Mouse (Mus musculus): ENCODE measurements around the gene Smim11. TPM values are rescaled to one million over a fixed set of nuclear protein-coding genes. Genes with fewer than 3 reads are reported as not detected.

The Smim11 gene
- polyA plus RNA-seq, 1 experiment from 2014 or later = 122 TPM

DNA sequence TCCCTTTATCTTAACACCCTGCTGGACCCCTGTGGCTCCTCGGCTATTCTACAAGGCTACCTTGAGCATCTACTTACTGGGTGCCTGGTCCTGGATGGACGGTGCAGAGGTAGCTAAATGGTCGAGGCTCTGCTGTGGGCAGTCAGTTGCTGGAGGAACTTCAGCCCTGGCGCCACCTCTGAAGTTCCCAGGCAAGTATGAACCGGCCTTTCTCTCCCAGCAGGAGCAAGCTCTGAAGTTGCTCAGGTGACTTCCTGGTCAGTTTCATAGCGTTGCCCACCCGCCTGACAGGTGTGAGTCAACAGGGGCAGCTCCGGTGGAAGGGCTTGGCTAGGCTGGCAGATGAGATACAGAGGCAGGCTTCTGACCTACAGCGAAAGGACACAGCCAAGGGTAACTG, 58.1 kb downstream of the Smim11 start, which contains the start of gene Kcne1:
TSS of gene Kcne1 (minus strand) at position 240 of the 400 bp plus-strand sequence.
- Histone ChIP-seq H3K4me3 (ENCODE audit: low read depth, low read length) (no peak within 1 kb of the TSS), H3K27me3 (ENCODE audit: control insufficient read depth, insufficient read depth, low read length) (no peaks in the 10 kb centered on the region), H3K36me3 (ENCODE audit: control insufficient read depth, insufficient read depth, low read length) (no peaks in the 10 kb centered on the region), H3K4me2 (replicated peaks; ENCODE audit: low read depth) (no peak within 1 kb of the TSS), H3K27ac (replicated peaks) (no peak within 1 kb of the TSS), H3K9ac (ENCODE audit: low read length) (no peak within 1 kb of the TSS), H3K4me1 (replicated peaks; ENCODE audit: control insufficient read depth, insufficient read depth) (no peaks in the 10 kb centered on the region), H3K9me3 (ENCODE audit: control insufficient read depth, low read length) (no peaks in the 10 kb centered on the region)
- ATAC-seq (ENCODE audit: low FRiP score, low TSS enrichment) = peak; percentile 71
- no peak for TF ChIP-seq EP300 (optimal IDR thresholded peaks at IDR 0.05)
- no peak for TF ChIP-seq CTCF (IDR thresholded peaks at IDR 0.05; ENCODE audit: low read depth)
- DNase-seq (ENCODE audit: low spot score) = peak; percentile 34
- 47% methylated on average over 9 of the region's 9 CpGs for WGBS

DNA sequence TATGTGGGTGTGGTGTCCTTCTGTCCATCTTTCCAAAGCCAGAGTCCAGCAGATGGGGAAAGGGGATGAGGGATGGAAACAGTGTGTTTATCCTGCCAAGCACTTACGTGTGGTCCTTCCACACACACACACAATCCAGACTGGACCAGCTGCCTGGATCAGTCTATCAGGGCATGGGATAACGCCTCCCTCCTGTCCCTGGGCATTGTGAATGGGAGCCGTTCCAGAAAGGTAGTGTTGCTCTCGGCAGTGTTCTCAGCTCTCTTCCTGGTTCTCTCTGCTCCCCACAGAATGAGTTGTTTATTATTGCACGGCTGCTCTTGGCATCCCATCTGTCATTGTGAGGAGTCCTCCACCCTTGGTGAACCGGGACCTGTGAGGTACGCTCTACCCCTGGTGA, 59.6 kb downstream of the Smim11 start:
- TF ChIP-seq CTCF (IDR thresholded peaks at IDR 0.05; ENCODE audit: low read depth) (no peak), EP300 (optimal IDR thresholded peaks at IDR 0.05) (no peak)
- Histone ChIP-seq H3K36me3 (ENCODE audit: control insufficient read depth, insufficient read depth, low read length) (no peaks in the 10 kb centered on the region), H3K27me3 (ENCODE audit: control insufficient read depth, insufficient read depth, low read length) (no peaks in the 10 kb centered on the region), H3K4me1 (replicated peaks; ENCODE audit: control insufficient read depth, insufficient read depth) (no peaks in the 10 kb centered on the region), H3K9me3 (ENCODE audit: control insufficient read depth, low read length) (no peaks in the 10 kb centered on the region), H3K4me2 (replicated peaks; ENCODE audit: low read depth) (no peak overlapping the region), H3K9ac (ENCODE audit: low read length) (no peak overlapping the region), H3K27ac (replicated peaks) (no peak overlapping the region), H3K4me3 (ENCODE audit: low read depth, low read length) (no peak overlapping the region)
- ATAC-seq (ENCODE audit: low FRiP score, low TSS enrichment) = no peak
- 53% methylated on average over 7 of the region's 7 CpGs for WGBS
- no peak for DNase-seq (ENCODE audit: low spot score)

Other genes starting within 250 kb of the Smim11 start
- 86.6 and 91.6 TPM in 2 replicates for gene Mrps6, start 243.0 kb upstream of the Smim11 start, polyA plus RNA-seq (2015; fragmentation: Nextera tagmentation; extraction: Ambion mirVana)
- gene Gm49711, start 243.0 kb upstream of the Smim11 start, polyA plus RNA-seq (2015; fragmentation: Nextera tagmentation; extraction: Ambion mirVana) = 0.08 and 0.17 TPM in 2 replicates
- 1.7 and 1.9 TPM in 2 replicates for gene Slc5a3, start 243.0 kb upstream of the Smim11 start, polyA plus RNA-seq (2015; fragmentation: Nextera tagmentation; extraction: Ambion mirVana)
- 29.8 and 37.9 TPM in 2 replicates for gene Kcne2, start 8.9 kb upstream of the Smim11 start, polyA plus RNA-seq (2015; fragmentation: Nextera tagmentation; extraction: Ambion mirVana)
- gene Fam243, start 20.2 kb downstream of the Smim11 start, polyA plus RNA-seq (2015; fragmentation: Nextera tagmentation; extraction: Ambion mirVana) = not detected in 2 replicates
- 20.3 and 20.8 TPM in 2 replicates for gene Kcne1, start 58.2 kb downstream of the Smim11 start, polyA plus RNA-seq (2015; fragmentation: Nextera tagmentation; extraction: Ambion mirVana)
- 24.8 and 28.6 TPM in 2 replicates for gene Rcan1, start 169.6 kb downstream of the Smim11 start, polyA plus RNA-seq (2015; fragmentation: Nextera tagmentation; extraction: Ambion mirVana)
- 38.5 and 48.4 TPM in 2 replicates for gene Clic6, start 184.4 kb downstream of the Smim11 start, polyA plus RNA-seq (2015; fragmentation: Nextera tagmentation; extraction: Ambion mirVana)

Measured in stomach, postnatal 0 days (tissue).